Mouse (Mus musculus) forebrain, embryonic 13.5 days (tissue): Measurements from ENCODE around the gene Mettl23. TPM values are rescaled to one million over a fixed set of nuclear protein-coding genes. Genes with fewer than 3 reads are reported as not detected.

Experiments
- ATAC-seq: fragments of 200-750 bp; cut with Nextera tagmentation; 2 replicates; pipeline ENCODE4 v1.8.0; 2017
- H3K27ac ChIP-seq: fragments of 300-500 bp; sonication (generic); 2 replicates; pipeline ENCODE4 v1.5.1; 2015; ENCODE audit warnings: inconsistent platforms, mild to moderate bottlenecking, moderate library complexity
- H3K27me3 ChIP-seq: fragments of 300-500 bp; sonication (generic); 2 replicates; pipeline ENCODE4 v1.6.1; 2015; ENCODE audit warnings: mild to moderate bottlenecking, inconsistent platforms
- H3K36me3 ChIP-seq: fragments of 300-500 bp; sonication (generic); 2 replicates; pipeline ENCODE4 v1.6.1; 2015; ENCODE audit warnings: mild to moderate bottlenecking, inconsistent platforms; ENCODE audit not compliant: poor library complexity, severe bottlenecking
- H3K4me1 ChIP-seq: fragments of 300-500 bp; sonication (generic); 2 replicates; pipeline ENCODE4 v1.6.1; 2015; ENCODE audit warnings: inconsistent platforms
- H3K4me2 ChIP-seq: fragments of 300-500 bp; sonication (generic); 2 replicates; pipeline ENCODE4 v1.6.1; 2015; ENCODE audit warnings: inconsistent platforms, mild to moderate bottlenecking, moderate library complexity
- H3K4me3 ChIP-seq: fragments of 300-500 bp; sonication (generic); 2 replicates; pipeline ENCODE4 v1.5.1; 2015; ENCODE audit warnings: mild to moderate bottlenecking, inconsistent platforms
- H3K9ac ChIP-seq: fragments of 300-500 bp; sonication (generic); 2 replicates; pipeline ENCODE4 v1.6.1; 2015; ENCODE audit warnings: mild to moderate bottlenecking, inconsistent platforms
- H3K9me3 ChIP-seq: fragments of 300-500 bp; sonication (generic); replicated peaks from 2 replicates; pipeline ENCODE4 v1.6.1; 2016; ENCODE audit warnings: inconsistent platforms
- WGBS: fragments of 180-500 bp; shearing (Covaris S2); methylation state at CpG from one replicate; pipeline ENCODE4 v1.1.7; 2015; 5-methylcytosine and 5-hydroxymethylcytosine counted together
- polyA plus RNA-seq: library from polyadenylated mRNA; unstranded; fragments of >200 nt; fragmentation: Nextera tagmentation; extraction: Ambion mirVana; gene quantifications from 2 replicates; pipeline ENCODE4 v1.2.1, GENCODE M21; 2015

Mettl23 gene
- polyA plus RNA-seq, 1 experiment from 2014 or later = 83.6 TPM

DNA sequence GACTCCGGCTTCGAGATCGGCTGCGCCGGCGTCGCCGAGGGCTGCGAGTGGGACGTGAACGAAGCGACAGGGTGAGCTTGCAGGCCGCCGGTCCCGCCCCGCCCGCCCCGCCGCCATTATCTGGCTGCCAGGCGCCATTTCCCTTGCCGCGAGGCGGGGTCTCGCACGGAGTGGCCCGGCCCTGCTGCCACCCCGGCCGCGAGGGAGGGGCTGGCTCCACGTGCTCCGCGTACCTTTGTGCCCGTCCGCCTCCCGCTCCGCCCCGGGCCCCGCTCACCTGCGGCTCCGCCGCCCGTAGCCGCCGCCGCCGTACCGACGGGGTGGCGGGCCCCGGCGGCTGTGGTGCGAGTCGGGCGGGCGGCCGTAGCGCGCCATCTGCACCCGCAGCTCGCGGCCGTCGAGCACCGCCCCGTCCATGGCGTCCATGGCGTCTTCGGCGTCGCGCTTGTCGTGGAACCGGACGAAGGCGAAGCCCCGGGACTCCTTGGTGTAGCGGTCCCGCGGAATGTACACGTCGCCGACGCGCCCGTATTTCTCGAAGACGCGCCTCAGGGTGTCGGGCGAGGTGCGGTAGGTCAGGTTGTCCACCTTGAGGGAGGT lies 9.3 kb downstream of the Mettl23 start, which contains the start of gene Mfsd11:
Mfsd11 (plus strand) TSS at position 150 of the 600 bp plus-strand sequence.
- peaks cover 32% of the 10 kb centered on the region for H3K36me3 ChIP-seq
- peaks cover 36% of the 10 kb centered on the region for H3K4me1 ChIP-seq
- H3K4me3 ChIP-seq = peak within 1 kb of the TSS; percentile 97
- peak within 1 kb of the TSS; percentile 98 for H3K27ac ChIP-seq
- H3K4me2 ChIP-seq = peak within 1 kb of the TSS; percentile 82
- no peaks in the 10 kb centered on the region for H3K9me3 ChIP-seq
- WGBS = under 1% methylated on average over 82 of the region's 91 CpGs
- peak; percentile 60 for ATAC-seq
- peak within 1 kb of the TSS; percentile 99 for H3K9ac ChIP-seq
- H3K27me3 ChIP-seq = no peaks in the 10 kb centered on the region

DNA sequence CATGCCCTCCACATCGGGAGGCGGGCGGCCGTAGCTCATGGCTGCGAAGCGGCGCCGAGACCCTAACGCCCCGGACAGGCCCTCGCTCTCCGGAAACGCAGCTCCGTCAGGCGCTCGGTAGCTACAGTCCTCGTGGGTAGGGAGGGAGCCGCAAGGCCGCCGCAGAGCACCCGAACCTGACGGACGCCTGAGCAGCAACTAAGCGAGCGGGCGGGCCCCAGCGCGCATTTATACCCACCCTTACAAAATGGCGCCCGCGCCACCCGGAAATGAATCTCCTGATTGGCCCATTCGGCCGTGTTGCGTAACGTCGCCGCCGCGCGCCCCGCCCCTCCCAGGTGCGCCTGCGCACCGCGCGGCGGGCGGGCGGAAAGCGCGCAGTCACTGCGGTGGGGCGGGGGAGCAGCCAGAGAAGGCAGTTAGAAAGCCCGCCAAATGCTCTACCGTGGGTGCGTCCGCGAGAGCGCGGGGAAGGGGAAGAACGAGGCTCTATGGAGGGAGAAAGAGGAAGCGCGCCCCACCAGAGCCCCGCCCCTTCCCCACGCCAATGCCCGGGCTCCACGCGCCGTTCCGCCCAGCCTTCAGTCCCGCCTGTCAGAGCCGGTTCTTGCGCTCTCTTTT lies 9.9 kb downstream of the Mettl23 start, which contains the start of gene Srsf2:
Srsf2 (minus strand) TSS at position 204 of the 621 bp plus-strand sequence.
- WGBS = under 1% methylated on average over 70 of the region's 74 CpGs
- Histone ChIP-seq H3K4me2 (peak within 1 kb of the TSS; percentile 82), H3K9me3 (no peaks in the 10 kb centered on the region), H3K9ac (peak within 1 kb of the TSS; percentile 99), H3K36me3 (peaks cover 31% of the 10 kb centered on the region), H3K4me3 (peak within 1 kb of the TSS; percentile 97), H3K27ac (peak within 1 kb of the TSS; percentile 98), H3K4me1 (peaks cover 36% of the 10 kb centered on the region), H3K27me3 (no peaks in the 10 kb centered on the region)
- peak; percentile 88 for ATAC-seq

DNA sequence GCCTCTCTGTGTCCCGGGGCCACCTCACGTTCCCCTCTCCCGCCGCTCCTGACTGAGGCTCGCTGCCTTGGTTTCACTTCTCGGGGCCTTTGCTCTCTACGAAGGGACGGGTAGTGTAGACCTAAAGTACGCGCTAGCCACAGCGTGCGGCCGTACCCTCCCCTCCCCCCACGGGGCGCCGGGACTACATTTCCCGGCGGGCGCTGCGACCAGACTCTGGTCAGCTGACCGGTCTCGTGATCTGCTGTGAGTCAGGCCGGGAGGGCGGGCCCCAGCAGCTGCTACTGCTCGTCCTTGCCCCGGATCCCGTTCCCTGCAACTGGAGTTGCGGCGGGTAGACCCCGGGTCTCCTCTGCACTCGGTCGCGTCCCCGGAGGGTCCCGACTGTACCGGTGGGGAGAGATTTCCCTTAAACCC lies 10.4 kb downstream of the Mettl23 start:
- Histone ChIP-seq H3K27me3 (no peaks in the 10 kb centered on the region), H3K36me3 (peaks cover 26% of the 10 kb centered on the region), H3K9ac (peak overlapping the region; percentile 99), H3K4me1 (peaks cover 36% of the 10 kb centered on the region), H3K4me2 (peak overlapping the region; percentile 82), H3K27ac (peak overlapping the region; percentile 98), H3K9me3 (no peaks in the 10 kb centered on the region), H3K4me3 (peak overlapping the region; percentile 97)
- under 1% methylated on average over 34 of the region's 36 CpGs for whole genome bisulfite sequencing
- ATAC-seq = peak; percentile 93

DNA sequence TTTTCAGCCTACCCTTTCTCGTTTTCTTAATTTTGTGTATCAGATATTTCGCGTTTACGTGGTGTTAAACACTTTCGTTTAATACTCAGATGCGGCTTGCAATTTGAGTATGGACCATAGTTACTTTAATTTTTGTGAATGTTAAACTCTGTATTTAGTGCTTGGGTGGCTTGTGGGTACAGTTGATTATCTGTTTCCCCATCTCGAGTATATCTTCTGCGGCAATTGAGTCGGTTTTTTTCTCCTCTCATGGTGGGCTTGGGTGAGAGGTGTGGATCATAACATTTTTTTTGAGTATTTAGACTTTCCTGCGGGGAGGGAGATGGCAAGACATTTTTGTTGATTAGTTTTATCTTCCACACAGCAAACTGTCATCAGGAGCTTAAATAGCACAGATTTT lies 11.2 kb downstream of the Mettl23 start:
- Histone ChIP-seq H3K4me3 (peak overlapping the region; percentile 97), H3K4me1 (peaks cover 34% of the 10 kb centered on the region), H3K27ac (no peak overlapping the region), H3K9me3 (no peaks in the 10 kb centered on the region), H3K36me3 (peaks cover 22% of the 10 kb centered on the region), H3K9ac (peak overlapping the region; percentile 99), H3K4me2 (peak overlapping the region; percentile 82), H3K27me3 (no peaks in the 10 kb centered on the region)
- ATAC-seq = no peak
- 47% methylated on average over 10 of the region's 10 CpGs for WGBS

DNA sequence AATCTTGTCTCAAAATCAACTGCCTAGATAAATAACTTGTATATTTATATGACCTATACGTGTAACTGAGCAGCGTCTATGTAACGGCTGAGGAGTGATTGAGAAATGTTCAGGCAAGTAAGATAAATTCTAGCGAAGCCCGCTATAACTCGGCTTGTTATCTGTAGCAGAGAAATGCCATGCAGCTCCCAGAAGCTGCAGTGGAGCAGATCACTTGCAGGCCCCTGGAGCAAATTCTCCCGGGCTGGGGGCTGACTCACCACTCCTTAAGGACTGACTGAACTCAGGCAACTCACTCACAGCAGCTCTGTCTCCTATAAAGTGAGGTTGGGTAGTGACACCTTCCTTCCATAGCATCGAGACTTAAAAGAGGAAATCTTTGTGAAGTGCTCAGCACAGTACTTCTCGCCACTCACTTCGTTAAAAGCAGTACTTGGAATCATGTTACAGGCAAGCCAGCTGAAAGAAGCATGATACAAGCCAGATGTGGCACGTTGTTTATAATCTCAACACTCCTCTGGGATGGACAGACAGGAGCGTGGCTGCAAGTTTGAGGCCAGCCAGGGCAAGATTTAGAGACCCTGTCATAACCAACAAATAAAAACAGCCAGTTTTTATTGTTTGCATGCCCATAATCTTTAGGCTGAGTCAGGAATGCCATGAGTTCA lies 14.2 kb downstream of the Mettl23 start:
- H3K4me1 ChIP-seq = peaks cover 13% of the 10 kb centered on the region
- no peak overlapping the region for H3K9ac ChIP-seq
- no peaks in the 10 kb centered on the region for H3K27me3 ChIP-seq
- H3K4me3 ChIP-seq = no peak overlapping the region
- peaks cover 38% of the 10 kb centered on the region for H3K36me3 ChIP-seq
- no peak for ATAC-seq
- WGBS = 89% methylated on average over 12 of the region's 12 CpGs
- H3K9me3 ChIP-seq = no peaks in the 10 kb centered on the region
- no peak overlapping the region for H3K27ac ChIP-seq
- H3K4me2 ChIP-seq = no peak overlapping the region

DNA sequence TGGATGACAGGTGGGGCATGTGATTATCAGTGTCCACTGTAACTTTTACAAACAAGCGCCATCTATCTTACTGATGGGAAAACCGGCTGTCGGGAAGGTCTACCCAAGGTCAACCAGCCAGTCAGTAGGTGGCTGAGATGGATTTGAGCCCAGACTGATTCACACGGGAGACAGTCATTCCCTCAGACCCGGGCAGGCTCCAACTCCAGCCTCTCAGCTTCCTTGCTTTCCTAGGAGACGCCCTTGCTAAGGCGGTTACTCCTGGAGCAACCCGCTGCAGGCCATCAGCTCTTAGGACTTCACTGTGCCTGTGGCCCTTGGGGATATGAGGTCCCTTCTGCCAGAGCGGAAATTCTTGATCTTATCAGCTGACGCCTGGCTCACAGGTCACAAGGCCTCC lies 21.4 kb downstream of the Mettl23 start:
- Histone ChIP-seq H3K4me2 (no peak overlapping the region), H3K4me1 (no peaks in the 10 kb centered on the region), H3K4me3 (no peak overlapping the region), H3K9me3 (no peaks in the 10 kb centered on the region), H3K27me3 (no peaks in the 10 kb centered on the region), H3K27ac (no peak overlapping the region), H3K36me3 (peaks cover 88% of the 10 kb centered on the region), H3K9ac (no peak overlapping the region)
- ATAC-seq = no peak
- 88% methylated on average over 10 of the region's 10 CpGs for WGBS

DNA sequence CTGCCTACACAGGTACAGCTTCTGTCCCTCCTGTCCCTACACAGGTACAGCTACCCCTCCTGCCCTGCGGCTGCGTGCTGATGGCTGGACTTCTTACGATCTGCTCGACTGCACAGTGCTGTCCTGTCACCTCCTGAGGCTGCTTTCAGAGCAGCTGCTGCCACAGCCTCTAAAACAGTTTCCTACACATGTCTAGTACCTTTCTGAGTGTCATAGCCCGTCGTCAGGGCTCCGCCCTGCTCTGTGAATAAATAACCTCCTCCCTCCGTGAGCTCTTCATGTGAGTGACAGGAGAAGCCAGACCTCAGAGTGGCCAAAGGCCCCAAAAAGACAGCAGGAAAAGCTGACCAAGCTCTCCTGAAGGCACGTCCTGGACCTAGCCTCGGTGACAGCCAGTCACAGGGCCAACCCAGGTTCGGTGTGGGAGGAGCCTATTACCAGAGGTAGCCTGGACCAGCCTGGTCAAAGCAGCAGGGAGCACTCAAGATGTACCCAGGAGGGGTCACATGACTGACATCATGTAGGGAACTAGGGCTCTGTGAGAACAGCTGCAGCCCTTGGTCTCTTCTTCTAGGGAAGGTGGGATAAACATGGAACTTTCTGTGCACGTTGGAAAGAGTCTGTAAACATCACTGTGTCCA lies 23.0 kb downstream of the Mettl23 start:
- 83% methylated on average over 12 of the region's 12 CpGs for WGBS
- no peak overlapping the region for H3K27ac ChIP-seq
- H3K27me3 ChIP-seq = no peaks in the 10 kb centered on the region
- H3K9me3 ChIP-seq = no peaks in the 10 kb centered on the region
- H3K4me3 ChIP-seq = no peak overlapping the region
- no peak overlapping the region for H3K9ac ChIP-seq
- ATAC-seq = no peak
- no peak overlapping the region for H3K4me2 ChIP-seq
- H3K36me3 ChIP-seq = peaks cover 81% of the 10 kb centered on the region
- H3K4me1 ChIP-seq = no peaks in the 10 kb centered on the region

DNA sequence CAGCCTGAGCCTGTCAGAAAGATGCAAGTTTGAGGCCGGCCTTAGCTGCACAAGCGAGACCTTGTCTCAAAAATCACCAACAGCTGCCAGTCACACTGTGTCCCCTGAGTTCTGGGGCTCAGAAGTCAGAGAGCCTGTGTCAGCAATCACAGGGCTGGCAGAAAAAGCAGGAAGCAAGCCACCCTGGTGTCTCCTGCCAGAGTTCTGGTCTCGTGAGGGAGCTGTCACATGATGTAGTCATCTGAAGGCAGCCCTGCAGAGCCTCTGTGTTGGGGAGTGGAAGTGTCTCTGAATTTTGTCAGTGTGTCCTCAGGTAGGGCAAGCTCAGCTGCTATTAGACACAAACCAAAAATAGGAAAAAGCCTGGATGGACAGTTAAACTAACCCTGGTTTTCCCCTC lies 25.1 kb downstream of the Mettl23 start:
- Histone ChIP-seq H3K27me3 (no peaks in the 10 kb centered on the region), H3K4me2 (no peak overlapping the region), H3K9me3 (no peaks in the 10 kb centered on the region), H3K9ac (no peak overlapping the region), H3K4me3 (no peak overlapping the region), H3K4me1 (no peaks in the 10 kb centered on the region), H3K36me3 (peaks cover 74% of the 10 kb centered on the region), H3K27ac (no peak overlapping the region)
- 86% methylated on average over 3 of the region's 3 CpGs for WGBS
- no peak for ATAC-seq

DNA sequence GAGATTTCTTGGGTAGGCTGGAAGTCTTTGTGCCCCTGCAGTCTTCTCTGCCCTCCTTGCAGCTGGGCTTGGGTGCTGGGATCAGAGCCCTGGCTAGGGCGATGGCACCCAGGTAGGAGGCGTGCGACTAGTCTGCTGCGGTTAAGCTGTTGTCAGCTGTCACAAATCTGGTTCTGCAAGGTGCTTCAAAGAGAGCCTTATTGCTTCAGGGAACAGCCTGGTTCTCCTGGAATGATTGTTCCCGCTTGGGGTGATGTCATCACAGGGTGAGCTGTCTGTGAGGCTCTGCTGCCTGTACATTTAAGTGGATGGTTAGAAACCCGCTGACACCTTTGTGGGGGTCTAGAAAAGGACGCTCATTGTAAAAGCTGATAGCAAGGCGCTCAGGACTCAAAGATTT lies 26.1 kb downstream of the Mettl23 start:
- no peak for ATAC-seq
- no peak overlapping the region for H3K9ac ChIP-seq
- no peaks in the 10 kb centered on the region for H3K4me1 ChIP-seq
- no peaks in the 10 kb centered on the region for H3K27me3 ChIP-seq
- H3K4me3 ChIP-seq = no peak overlapping the region
- H3K27ac ChIP-seq = no peak overlapping the region
- H3K9me3 ChIP-seq = no peaks in the 10 kb centered on the region
- H3K36me3 ChIP-seq = peaks cover 74% of the 10 kb centered on the region
- H3K4me2 ChIP-seq = no peak overlapping the region
- 92% methylated on average over 8 of the region's 8 CpGs for WGBS

DNA sequence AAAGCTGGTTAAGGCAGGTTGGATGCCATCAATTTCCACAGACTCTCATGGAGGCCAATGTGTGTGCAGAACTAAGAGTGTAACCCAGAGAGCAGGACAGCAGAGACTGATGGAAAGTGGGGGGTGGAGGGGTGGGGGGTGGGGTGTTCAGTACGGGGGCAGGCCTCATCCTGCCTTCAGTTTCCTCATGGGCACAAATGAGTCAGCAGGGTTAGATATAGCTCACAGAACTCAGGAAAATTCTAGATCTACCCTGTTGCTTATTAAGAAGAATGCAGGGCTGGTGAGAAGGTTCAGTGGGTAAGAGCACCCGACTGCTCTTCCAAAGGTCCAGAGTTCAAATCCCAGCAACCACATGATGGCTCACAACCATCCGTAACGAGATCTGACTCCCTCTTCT lies 26.6 kb downstream of the Mettl23 start:
- no peak for ATAC-seq
- H3K9ac ChIP-seq = no peak overlapping the region
- no peak overlapping the region for H3K4me3 ChIP-seq
- no peaks in the 10 kb centered on the region for H3K27me3 ChIP-seq
- peaks cover 74% of the 10 kb centered on the region for H3K36me3 ChIP-seq
- H3K27ac ChIP-seq = no peak overlapping the region
- H3K9me3 ChIP-seq = no peaks in the 10 kb centered on the region
- no peak overlapping the region for H3K4me2 ChIP-seq
- H3K4me1 ChIP-seq = no peaks in the 10 kb centered on the region
- WGBS = 96% methylated on average over 4 of the region's 4 CpGs

DNA sequence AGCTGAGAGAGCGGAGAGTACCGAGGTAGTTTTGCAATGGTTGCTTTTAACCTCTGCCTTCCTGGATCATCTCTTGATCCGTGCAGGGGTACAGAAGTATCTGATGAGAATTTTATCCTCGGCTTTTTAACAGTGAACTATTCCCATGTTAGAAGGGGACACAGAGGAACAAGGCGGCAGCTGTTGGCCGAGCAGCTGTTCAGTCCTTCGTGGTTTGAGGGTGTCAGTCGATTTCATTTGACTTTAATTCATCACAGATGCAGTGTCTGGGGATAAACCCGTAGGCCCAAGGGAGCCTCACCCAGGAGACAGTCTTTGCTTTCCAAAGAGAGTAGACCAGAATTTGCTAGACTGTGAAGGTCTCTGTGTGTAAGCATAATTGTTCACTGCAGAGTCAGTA lies 28.5 kb downstream of the Mettl23 start:
- no peak overlapping the region for H3K27ac ChIP-seq
- no peak for ATAC-seq
- H3K9ac ChIP-seq = no peak overlapping the region
- no peaks in the 10 kb centered on the region for H3K4me1 ChIP-seq
- no peaks in the 10 kb centered on the region for H3K9me3 ChIP-seq
- no peaks in the 10 kb centered on the region for H3K27me3 ChIP-seq
- H3K4me3 ChIP-seq = no peak overlapping the region
- 93% methylated on average over 9 of the region's 9 CpGs for WGBS
- peaks cover 68% of the 10 kb centered on the region for H3K36me3 ChIP-seq
- H3K4me2 ChIP-seq = no peak overlapping the region

DNA sequence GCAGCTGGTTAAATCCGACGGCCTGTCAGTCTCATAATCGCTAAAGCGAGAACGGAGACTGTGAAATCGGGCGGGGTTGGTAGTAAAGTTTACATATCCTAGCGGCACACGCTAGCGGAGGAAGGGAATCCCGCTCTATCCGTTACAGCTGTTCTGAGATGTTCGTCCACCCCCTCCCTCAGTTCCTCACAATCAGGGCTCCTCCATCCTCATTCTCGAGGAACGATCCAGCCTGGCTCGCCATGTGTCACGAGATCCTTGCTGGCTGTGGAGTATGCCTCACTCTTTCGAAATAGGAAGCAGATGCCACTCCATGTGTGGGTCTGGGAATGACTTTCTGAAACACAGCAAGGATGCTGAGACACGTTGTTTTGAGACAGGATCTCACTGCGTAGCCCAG lies 30.9 kb downstream of the Mettl23 start:
- H3K9ac ChIP-seq = no peak overlapping the region
- no peak overlapping the region for H3K4me3 ChIP-seq
- H3K9me3 ChIP-seq = no peaks in the 10 kb centered on the region
- no peak for ATAC-seq
- H3K27ac ChIP-seq = no peak overlapping the region
- no peaks in the 10 kb centered on the region for H3K4me1 ChIP-seq
- H3K36me3 ChIP-seq = peaks cover 52% of the 10 kb centered on the region
- H3K27me3 ChIP-seq = no peaks in the 10 kb centered on the region
- WGBS = 91% methylated on average over 20 of the region's 20 CpGs
- H3K4me2 ChIP-seq = no peak overlapping the region
